Mouse (Mus musculus) stomach, embryonic 16.5 days (tissue): ENCODE data around the gene Fam19a4. TPM values are rescaled to one million over a fixed set of nuclear protein-coding genes. Genes with fewer than 3 reads are reported as not detected.

Experiments used
- ATAC-seq: fragments of 200-750 bp; cut with Nextera tagmentation; 2 replicates; pipeline ENCODE4 v1.8.0; 2017; ENCODE audit warnings: moderate number of reproducible peaks, moderate TSS enrichment; ENCODE audit not compliant: insufficient read depth, low FRiP score
- H3K27ac ChIP-seq: fragments of 300-500 bp; sonication (generic); 2 replicates; pipeline ENCODE4 v1.5.1; 2014; ENCODE audit warnings: low read length
- H3K27me3 ChIP-seq: fragments of 300-500 bp; sonication (generic); 2 replicates; pipeline ENCODE4 v1.6.1; 2014; ENCODE audit warnings: low read length, control low read depth, mixed read lengths; ENCODE audit not compliant: control insufficient read depth, insufficient read depth
- H3K36me3 ChIP-seq: fragments of 300-500 bp; sonication (generic); 2 replicates; pipeline ENCODE4 v1.6.1; 2014; ENCODE audit warnings: low read length; ENCODE audit not compliant: control insufficient read depth, insufficient read depth
- H3K4me1 ChIP-seq: fragments of 300-500 bp; sonication (generic); 2 replicates; pipeline ENCODE4 v1.6.1; 2014; ENCODE audit warnings: low read length, control low read depth, mixed read lengths; ENCODE audit not compliant: control insufficient read depth, insufficient read depth
- H3K4me2 ChIP-seq: fragments of 300-500 bp; sonication (generic); 2 replicates; pipeline ENCODE4 v1.6.1; 2014; ENCODE audit warnings: low read depth, low read length, mixed read lengths
- H3K4me3 ChIP-seq: fragments of 300-500 bp; sonication (generic); replicated peaks from 2 replicates; pipeline ENCODE4 v1.5.1; 2014; ENCODE audit warnings: mild to moderate bottlenecking, low read length
- H3K9ac ChIP-seq: fragments of 300-500 bp; sonication (generic); 2 replicates; pipeline ENCODE4 v1.6.1; 2014; ENCODE audit warnings: low read length
- H3K9me3 ChIP-seq: fragments of 300-500 bp; sonication (generic); replicated peaks from 2 replicates; pipeline ENCODE4 v1.6.1; 2016; ENCODE audit warnings: low read length, control low read depth; ENCODE audit not compliant: control insufficient read depth
- WGBS: fragments of 180-500 bp; shearing (Covaris S2); extraction: QIAGEN DNeasy Blood & Tissue Kit; methylation state at CpG from one replicate; pipeline ENCODE4 v1.1.7; 2014; 5-methylcytosine and 5-hydroxymethylcytosine counted together
- polyA plus RNA-seq: library from polyadenylated mRNA; unstranded; fragments of >200 nt; fragmentation: Nextera tagmentation; extraction: Ambion mirVana; gene quantifications from 2 replicates; pipeline ENCODE4 v1.2.1, GENCODE M21; 2015

Gene Fam19a4
- polyA plus RNA-seq: 0.12 TPM in 1 of 2 replicates, not detected in the other

GRCm38 (mm10) chr6:97060074-97060681 is at the start of gene Fam19a4:
Fam19a4 (minus strand) TSS chr6:97060413.
- 0% methylated on average over 30 of the region's 30 CpGs for WGBS
- peak within 1 kb of the TSS; percentile 72 for H3K4me2 ChIP-seq
- H3K9me3 ChIP-seq: no peaks in the 10 kb centered on the region
- 0 out of 2 replicates have a peak within 1 kb of the TSS, but pooled peaks have one; percentile 0 for H3K9ac ChIP-seq
- peak within 1 kb of the TSS; percentile 40 for H3K4me3 ChIP-seq
- H3K36me3 ChIP-seq: no peaks in the 10 kb centered on the region
- peak; percentile 85; the same call in 1 of the 2 replicates for ATAC-seq
- H3K27ac ChIP-seq: no peak within 1 kb of the TSS
- peaks cover 32% of the 10 kb centered on the region for H3K27me3 ChIP-seq
- peaks cover 3% of the 10 kb centered on the region; the same call in 1 of the 2 replicates for H3K4me1 ChIP-seq

GRCm38 (mm10) chr6:97106777-97107176 is 46.6 kb upstream of the Fam19a4 start:
- H3K9me3 ChIP-seq: no peaks in the 10 kb centered on the region
- H3K36me3 ChIP-seq: no peaks in the 10 kb centered on the region
- H3K9ac ChIP-seq: no peak overlapping the region
- no peak overlapping the region for H3K4me2 ChIP-seq
- WGBS: 15% methylated on average over 2 of the region's 2 CpGs
- no peaks in the 10 kb centered on the region for H3K27me3 ChIP-seq
- H3K27ac ChIP-seq: no peak overlapping the region
- no peaks in the 10 kb centered on the region for H3K4me1 ChIP-seq
- ATAC-seq: no peak
- no peak overlapping the region for H3K4me3 ChIP-seq

GRCm38 (mm10) chr6:97106106-97106505 is 45.9 kb upstream of the Fam19a4 start:
- H3K4me2 ChIP-seq: no peak overlapping the region
- H3K27ac ChIP-seq: no peak overlapping the region
- no peak overlapping the region for H3K9ac ChIP-seq
- no peaks in the 10 kb centered on the region for H3K4me1 ChIP-seq
- no peaks in the 10 kb centered on the region for H3K27me3 ChIP-seq
- 78% methylated on average over 8 of the region's 8 CpGs for WGBS
- H3K36me3 ChIP-seq: no peaks in the 10 kb centered on the region
- no peak overlapping the region for H3K4me3 ChIP-seq
- ATAC-seq: no peak
- H3K9me3 ChIP-seq: no peaks in the 10 kb centered on the region

GRCm38 (mm10) chr6:97104264-97104852 is 44.1 kb upstream of the Fam19a4 start:
- Histone ChIP-seq H3K4me1 (no peaks in the 10 kb centered on the region), H3K9ac (no peak overlapping the region), H3K9me3 (no peaks in the 10 kb centered on the region), H3K36me3 (no peaks in the 10 kb centered on the region), H3K27ac (no peak overlapping the region), H3K4me2 (no peak overlapping the region), H3K4me3 (no peak overlapping the region), H3K27me3 (no peaks in the 10 kb centered on the region)
- no peak for ATAC-seq
- WGBS: 63% methylated on average over 7 of the region's 7 CpGs

GRCm38 (mm10) chr6:97101958-97102702 is 41.9 kb upstream of the Fam19a4 start:
- H3K9ac ChIP-seq: no peak overlapping the region
- no peaks in the 10 kb centered on the region for H3K27me3 ChIP-seq
- no peak overlapping the region for H3K4me2 ChIP-seq
- no peak overlapping the region for H3K4me3 ChIP-seq
- no peaks in the 10 kb centered on the region for H3K9me3 ChIP-seq
- no peak overlapping the region for H3K27ac ChIP-seq
- no peaks in the 10 kb centered on the region for H3K36me3 ChIP-seq
- H3K4me1 ChIP-seq: no peaks in the 10 kb centered on the region
- 14% methylated on average over 15 of the region's 15 CpGs for WGBS
- no peak for ATAC-seq

- H3K36me3 ChIP-seq: no peaks in the 10 kb centered on the region
- H3K9ac ChIP-seq: no peak overlapping the region
- no peak for ATAC-seq
- no peak overlapping the region for H3K4me3 ChIP-seq
- H3K9me3 ChIP-seq: no peaks in the 10 kb centered on the region
- WGBS: 22% methylated on average over 12 of the region's 12 CpGs
- H3K4me2 ChIP-seq: no peak overlapping the region
- no peak overlapping the region for H3K27ac ChIP-seq
- H3K27me3 ChIP-seq: no peaks in the 10 kb centered on the region
- no peaks in the 10 kb centered on the region for H3K4me1 ChIP-seq
These were observed 41.2 kb upstream of the Fam19a4 start for GRCm38 (mm10) chr6:97101190-97101957.

GRCm38 (mm10) chr6:97082336-97082735 is 22.1 kb upstream of the Fam19a4 start:
- Histone ChIP-seq H3K4me2 (no peak overlapping the region), H3K4me1 (no peaks in the 10 kb centered on the region), H3K27ac (no peak overlapping the region), H3K9ac (no peak overlapping the region), H3K4me3 (no peak overlapping the region), H3K36me3 (no peaks in the 10 kb centered on the region), H3K27me3 (no peaks in the 10 kb centered on the region), H3K9me3 (no peaks in the 10 kb centered on the region)
- 89% methylated on average over 2 of the region's 2 CpGs for WGBS
- no peak for ATAC-seq

GRCm38 (mm10) chr6:97080016-97080415 is 19.8 kb upstream of the Fam19a4 start:
- ATAC-seq: no peak
- Histone ChIP-seq H3K27ac (no peak overlapping the region), H3K36me3 (no peaks in the 10 kb centered on the region), H3K9ac (no peak overlapping the region), H3K9me3 (no peaks in the 10 kb centered on the region), H3K4me3 (no peak overlapping the region), H3K27me3 (no peaks in the 10 kb centered on the region), H3K4me2 (no peak overlapping the region), H3K4me1 (no peaks in the 10 kb centered on the region)
- WGBS: 45% methylated on average over 9 of the region's 9 CpGs
